Mouse (Mus musculus) limb, embryonic 13.5 days (tissue): ENCODE measurements at regions not wholly inside any gene's neighbourhood (a gene's known extent, or its start where the extent isn't known, plus 50 kb on each side); places are given as distances from the start of the nearest gene placed in this dataset.

ENCODE experiments used
- ATAC-seq: fragments of 200-750 bp; cut with Nextera tagmentation; 2 replicates; pipeline ENCODE4 v1.8.0; 2017; ENCODE audit warnings: low read depth, moderate number of reproducible peaks, moderate TSS enrichment; ENCODE audit not compliant: low FRiP score
- H3K27ac ChIP-seq: fragments of 300-500 bp; sonication (generic); 2 replicates; pipeline ENCODE4 v1.5.1; 2015; ENCODE audit warnings: inconsistent platforms, mild to moderate bottlenecking, moderate library complexity
- H3K27me3 ChIP-seq: fragments of 300-500 bp; sonication (generic); 2 replicates; pipeline ENCODE4 v1.6.1; 2015; ENCODE audit warnings: mild to moderate bottlenecking, inconsistent platforms
- H3K36me3 ChIP-seq: fragments of 300-500 bp; sonication (generic); 2 replicates; pipeline ENCODE4 v1.6.1; 2015; ENCODE audit warnings: inconsistent platforms, mild to moderate bottlenecking, moderate library complexity
- H3K4me1 ChIP-seq: fragments of 300-500 bp; sonication (generic); 2 replicates; pipeline ENCODE4 v1.6.1; 2015; ENCODE audit warnings: inconsistent platforms
- H3K4me2 ChIP-seq: fragments of 300-500 bp; sonication (generic); replicated peaks from 2 replicates; pipeline ENCODE4 v1.6.1; 2015; ENCODE audit warnings: inconsistent platforms, mild to moderate bottlenecking, moderate library complexity
- H3K4me3 ChIP-seq: fragments of 300-500 bp; sonication (generic); 2 replicates; pipeline ENCODE4 v1.5.1; 2015; ENCODE audit warnings: moderate library complexity, mild to moderate bottlenecking, inconsistent platforms
- H3K9ac ChIP-seq: fragments of 300-500 bp; sonication (generic); 2 replicates; pipeline ENCODE4 v1.6.1; 2015; ENCODE audit warnings: mild to moderate bottlenecking, inconsistent platforms
- H3K9me3 ChIP-seq: fragments of 300-500 bp; sonication (generic); 2 replicates; pipeline ENCODE4 v1.6.1; 2016; ENCODE audit warnings: inconsistent platforms
- WGBS: fragments of 180-500 bp; shearing (Covaris S2); methylation state at CpG from one replicate; pipeline ENCODE4 v1.1.7; 2015; 5-methylcytosine and 5-hydroxymethylcytosine counted together

DNA sequence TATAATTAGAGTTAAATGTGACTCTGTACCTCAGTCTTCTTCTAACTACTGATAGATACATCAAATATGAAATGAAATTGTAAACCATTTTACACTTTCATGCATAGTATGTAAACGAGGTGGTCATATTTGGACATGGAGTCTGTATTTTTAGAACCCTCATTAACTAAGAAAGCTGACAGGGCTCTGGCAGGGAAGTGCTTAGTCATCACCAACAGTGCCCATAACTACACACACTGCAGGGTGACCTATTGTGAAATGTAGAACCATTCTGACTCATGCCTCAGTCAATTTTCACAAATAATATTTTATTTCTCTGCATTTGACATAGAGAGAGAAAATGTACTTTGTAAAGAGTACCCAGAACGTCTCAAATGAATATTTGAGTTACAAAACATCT, 118.9 kb upstream of the Robo2 start:
- H3K4me2 ChIP-seq, result no peak overlapping the region
- 61% methylated on average over 2 of the region's 2 CpGs for WGBS
- no peaks in the 10 kb centered on the region for H3K36me3 ChIP-seq
- peaks cover 11% of the 10 kb centered on the region for H3K4me1 ChIP-seq
- no peak overlapping the region for H3K27ac ChIP-seq
- H3K27me3 ChIP-seq, result no peaks in the 10 kb centered on the region
- no peak for ATAC-seq
- no peaks in the 10 kb centered on the region for H3K9me3 ChIP-seq
- H3K9ac ChIP-seq, result no peak overlapping the region
- H3K4me3 ChIP-seq, result no peak overlapping the region

DNA sequence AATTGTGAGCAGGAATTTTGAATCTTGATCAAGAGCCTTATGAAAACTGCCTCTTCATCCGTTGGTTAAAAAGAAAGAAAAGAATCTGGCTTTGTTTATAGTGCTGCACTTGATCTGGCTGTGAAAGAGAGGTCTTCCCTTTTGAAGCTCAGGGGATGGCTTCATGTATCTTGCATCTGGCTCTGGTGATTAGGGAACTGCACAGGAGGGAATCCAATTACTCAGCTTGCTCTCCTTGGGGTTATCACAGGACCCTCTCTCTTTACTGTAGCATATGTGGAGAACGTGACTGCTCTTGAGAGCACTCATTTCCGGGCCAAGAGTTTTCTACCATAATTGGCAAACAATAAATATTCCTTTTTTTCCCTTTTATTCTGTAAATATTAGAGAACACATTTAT, 116.6 kb upstream of the Robo2 start:
- H3K27ac ChIP-seq, result no peak overlapping the region
- no peaks in the 10 kb centered on the region for H3K9me3 ChIP-seq
- ATAC-seq, result no peak
- no peak overlapping the region for H3K4me2 ChIP-seq
- WGBS, result 22% methylated on average over 3 of the region's 3 CpGs
- H3K4me1 ChIP-seq, result peaks cover 11% of the 10 kb centered on the region
- no peak overlapping the region for H3K4me3 ChIP-seq
- no peak overlapping the region for H3K9ac ChIP-seq
- H3K27me3 ChIP-seq, result no peaks in the 10 kb centered on the region
- no peaks in the 10 kb centered on the region for H3K36me3 ChIP-seq

DNA sequence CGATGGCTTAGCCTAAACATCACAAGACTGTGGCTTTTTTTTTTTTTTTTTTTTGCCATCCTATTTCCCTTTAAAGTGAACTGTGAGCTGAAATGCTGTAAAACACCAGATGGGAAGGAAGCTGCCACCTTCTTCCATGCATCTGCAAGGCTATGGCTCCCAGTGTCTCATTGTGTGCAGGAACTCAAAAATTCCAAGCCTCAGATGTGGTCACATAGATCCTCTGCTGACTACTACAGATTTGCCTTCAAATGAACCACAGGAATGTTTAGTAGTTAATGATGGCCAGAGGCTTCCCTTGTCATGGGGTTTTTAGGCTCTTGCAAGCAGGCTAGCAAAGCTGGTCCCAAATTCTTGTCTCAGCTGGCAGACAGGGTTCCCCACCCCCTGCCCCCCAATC, 114.9 kb upstream of the Robo2 start:
- Histone ChIP-seq H3K4me1 (peaks cover 11% of the 10 kb centered on the region), H3K4me3 (no peak overlapping the region), H3K27ac (no peak overlapping the region), H3K9me3 (no peaks in the 10 kb centered on the region), H3K36me3 (no peaks in the 10 kb centered on the region), H3K27me3 (no peaks in the 10 kb centered on the region), H3K9ac (no peak overlapping the region), H3K4me2 (no peak overlapping the region)
- peak; percentile 81 for ATAC-seq
- 19% methylated on average over 1 of the region's 1 CpGs for WGBS

DNA sequence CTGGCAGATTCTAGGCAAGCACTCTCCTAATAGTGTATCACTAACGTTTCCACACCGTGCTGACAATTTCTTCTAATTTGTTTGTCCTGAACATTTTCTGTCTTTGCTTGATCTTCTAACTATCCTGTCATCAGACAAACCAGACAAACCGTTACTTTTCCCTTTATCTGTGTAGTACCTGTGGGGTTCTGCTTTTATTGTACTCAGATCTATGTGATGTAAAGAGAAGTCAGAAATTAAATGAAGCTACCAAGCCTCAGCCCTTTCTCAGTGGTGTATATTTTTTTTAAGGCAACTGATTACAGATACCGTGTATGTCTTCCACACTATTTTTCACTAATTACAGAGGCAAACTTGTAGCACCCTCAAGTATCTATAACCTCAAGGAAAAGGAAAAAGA, 108.9 kb upstream of the Robo2 start:
- Histone ChIP-seq H3K36me3 (no peaks in the 10 kb centered on the region), H3K4me3 (no peak overlapping the region), H3K4me2 (no peak overlapping the region), H3K27me3 (no peaks in the 10 kb centered on the region), H3K9me3 (no peaks in the 10 kb centered on the region), H3K9ac (no peak overlapping the region), H3K27ac (no peak overlapping the region), H3K4me1 (no peaks in the 10 kb centered on the region)
- ATAC-seq, result no peak
- 77% methylated on average over 4 of the region's 4 CpGs for WGBS

DNA sequence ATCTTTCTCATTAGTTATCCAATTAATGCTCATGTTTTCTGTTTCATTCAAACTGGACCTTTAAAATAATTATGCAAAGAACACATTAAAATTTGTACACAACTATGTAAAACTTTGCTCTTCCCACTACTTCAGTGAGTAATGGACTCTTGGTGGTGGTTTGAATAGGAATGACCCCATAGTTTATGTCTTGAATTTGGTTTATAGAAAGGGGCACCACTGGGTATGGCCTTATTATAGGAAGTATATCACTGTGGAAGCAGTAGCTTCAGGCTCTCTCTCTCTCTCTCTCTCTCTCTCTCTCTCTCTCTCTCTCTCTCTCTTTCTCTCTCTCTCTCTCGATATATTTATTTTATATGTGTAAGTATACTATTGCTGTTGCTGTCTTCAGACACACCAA, 106.3 kb upstream of the Robo2 start:
- H3K4me3 ChIP-seq, result no peak overlapping the region

DNA sequence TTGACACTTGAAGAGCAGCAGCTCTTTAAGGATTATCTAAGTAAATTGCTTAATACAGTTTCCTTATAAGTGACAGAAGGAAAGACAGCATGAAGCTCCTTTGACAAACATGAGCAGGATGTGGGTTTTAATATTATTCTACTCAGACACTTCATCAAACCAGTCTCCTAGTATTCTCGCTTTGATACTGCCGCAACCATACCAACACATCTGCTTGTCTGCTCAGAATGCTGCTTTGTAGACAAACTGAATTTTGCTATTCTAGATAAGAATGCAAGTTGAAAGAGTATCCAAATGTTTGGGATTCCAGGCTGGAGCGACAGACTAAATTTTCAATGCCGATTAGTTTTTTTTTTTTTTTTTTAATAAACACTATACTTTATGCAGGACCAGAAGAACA, 105.7 kb upstream of the Robo2 start:
- Histone ChIP-seq H3K4me1 (no peaks in the 10 kb centered on the region), H3K9ac (no peak overlapping the region), H3K27me3 (no peaks in the 10 kb centered on the region), H3K4me2 (no peak overlapping the region), H3K4me3 (no peak overlapping the region), H3K9me3 (no peaks in the 10 kb centered on the region), H3K27ac (no peak overlapping the region), H3K36me3 (no peaks in the 10 kb centered on the region)
- no peak for ATAC-seq
- WGBS, result 90% methylated on average over 4 of the region's 4 CpGs

More for the DNA sequence above, 106.3 kb upstream of the Robo2 start:
- no peak for ATAC-seq
- H3K4me1 ChIP-seq, result no peaks in the 10 kb centered on the region
- H3K4me2 ChIP-seq, result no peak overlapping the region
- WGBS, result 100% methylated on average over 1 of the region's 1 CpGs
- H3K27me3 ChIP-seq, result no peaks in the 10 kb centered on the region
- H3K9me3 ChIP-seq, result no peaks in the 10 kb centered on the region
- H3K9ac ChIP-seq, result no peak overlapping the region
- H3K27ac ChIP-seq, result no peak overlapping the region
- no peaks in the 10 kb centered on the region for H3K36me3 ChIP-seq

DNA sequence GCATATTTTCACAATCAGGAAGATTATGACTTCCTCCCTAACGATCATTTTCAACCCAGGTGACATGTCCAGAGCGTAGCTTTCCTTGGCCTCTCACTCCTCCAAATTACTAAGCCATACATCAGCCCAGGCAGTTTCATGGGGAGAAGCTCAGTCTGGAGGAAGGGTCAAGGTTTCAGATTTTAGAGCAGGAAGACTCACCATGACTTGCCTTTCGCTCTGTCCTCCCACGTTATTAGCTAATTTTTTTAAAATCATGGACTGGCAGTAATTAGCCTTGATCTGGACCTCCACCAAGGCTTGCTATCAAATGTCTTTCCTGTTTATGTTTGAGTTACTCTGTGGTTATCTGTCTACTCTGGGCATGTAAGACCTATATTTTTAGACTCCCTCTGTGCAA, 102.9 kb upstream of the Robo2 start:
- no peak for ATAC-seq

DNA sequence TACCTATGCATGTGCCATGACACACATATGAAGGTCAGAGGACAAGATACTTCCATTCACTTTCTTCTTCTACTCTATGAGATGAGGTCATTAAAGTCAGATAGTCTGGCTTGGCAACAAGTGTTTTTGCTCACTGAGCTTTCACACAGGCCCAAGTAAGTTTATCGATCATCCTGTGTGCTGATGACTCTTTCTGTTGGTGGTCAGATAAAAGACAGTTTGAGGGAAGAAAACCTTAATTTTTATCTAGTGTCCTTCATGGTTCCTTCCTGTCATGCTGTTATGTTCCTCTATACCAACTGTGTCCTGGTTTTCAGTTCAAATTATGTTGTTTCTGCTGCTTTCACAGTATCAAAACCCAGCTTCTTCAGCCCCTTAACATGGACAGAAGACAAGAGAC, 98.8 kb upstream of the Robo2 start:
- Histone ChIP-seq H3K27ac (no peak overlapping the region), H3K9me3 (no peaks in the 10 kb centered on the region), H3K9ac (no peak overlapping the region), H3K27me3 (no peaks in the 10 kb centered on the region), H3K4me3 (no peak overlapping the region), H3K4me1 (peaks cover 3% of the 10 kb centered on the region), H3K4me2 (no peak overlapping the region), H3K36me3 (no peaks in the 10 kb centered on the region)
- 92% methylated on average over 1 of the region's 1 CpGs for WGBS
- ATAC-seq, result no peak

More for the DNA sequence above, 102.9 kb upstream of the Robo2 start:
- Histone ChIP-seq H3K4me3 (no peak overlapping the region), H3K27me3 (no peaks in the 10 kb centered on the region), H3K4me2 (no peak overlapping the region), H3K9ac (no peak overlapping the region), H3K9me3 (no peaks in the 10 kb centered on the region), H3K36me3 (no peaks in the 10 kb centered on the region), H3K4me1 (no peaks in the 10 kb centered on the region), H3K27ac (no peak overlapping the region)
- WGBS, result 30% methylated on average over 4 of the region's 4 CpGs

DNA sequence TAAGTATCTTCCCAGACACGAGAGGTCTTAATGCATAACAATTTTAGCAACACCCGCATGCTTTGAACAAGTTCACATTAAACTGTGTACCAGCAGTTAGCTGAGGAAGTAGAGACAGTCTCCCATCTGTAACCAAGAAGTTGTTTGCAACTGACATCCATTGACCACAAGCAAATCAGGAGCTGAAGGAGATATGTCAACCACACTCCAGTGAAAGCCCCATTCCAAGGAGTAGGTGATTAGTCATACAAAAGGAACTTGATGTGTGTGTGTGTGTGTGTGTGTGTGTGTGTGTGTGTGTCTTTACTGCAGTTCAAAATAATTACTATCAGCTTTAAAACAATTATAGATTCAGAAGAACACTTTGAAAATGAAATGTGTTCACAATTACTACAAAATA, 97.9 kb upstream of the Robo2 start:
- no peak for ATAC-seq

DNA sequence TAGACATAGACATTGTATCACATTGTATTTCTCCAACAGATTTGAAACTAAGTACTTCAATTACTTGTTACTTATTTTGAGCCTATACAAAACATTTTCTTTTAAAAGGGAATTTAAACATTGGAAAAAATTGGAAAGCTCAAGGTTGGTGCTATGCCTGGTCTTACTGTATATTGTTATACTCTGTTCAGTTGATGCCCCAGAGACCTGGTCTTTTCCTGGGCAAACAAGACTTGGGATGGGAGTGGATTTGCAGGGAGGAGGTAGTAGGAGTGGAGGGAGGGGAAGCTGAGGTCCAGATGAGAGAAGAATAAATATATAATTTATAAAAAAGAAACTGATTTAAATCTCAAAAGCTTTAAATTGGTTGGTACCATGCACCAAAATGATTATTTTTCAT, 95.1 kb upstream of the Robo2 start:
- ATAC-seq, result peak; percentile 73; the same call in 1 of the 2 replicates
- Histone ChIP-seq H3K9me3 (no peaks in the 10 kb centered on the region), H3K4me2 (no peak overlapping the region), H3K9ac (no peak overlapping the region), H3K27me3 (no peaks in the 10 kb centered on the region), H3K4me1 (peaks cover 5% of the 10 kb centered on the region), H3K36me3 (no peaks in the 10 kb centered on the region), H3K4me3 (no peak overlapping the region), H3K27ac (no peak overlapping the region)

More for the DNA sequence above, 97.9 kb upstream of the Robo2 start:
- whole genome bisulfite sequencing, result 84% methylated on average over 2 of the region's 2 CpGs
- no peak overlapping the region for H3K4me3 ChIP-seq
- H3K36me3 ChIP-seq, result no peaks in the 10 kb centered on the region
- H3K4me1 ChIP-seq, result peaks cover 5% of the 10 kb centered on the region
- H3K9me3 ChIP-seq, result no peaks in the 10 kb centered on the region
- H3K27me3 ChIP-seq, result no peaks in the 10 kb centered on the region
- H3K27ac ChIP-seq, result no peak overlapping the region
- H3K9ac ChIP-seq, result no peak overlapping the region
- no peak overlapping the region for H3K4me2 ChIP-seq

DNA sequence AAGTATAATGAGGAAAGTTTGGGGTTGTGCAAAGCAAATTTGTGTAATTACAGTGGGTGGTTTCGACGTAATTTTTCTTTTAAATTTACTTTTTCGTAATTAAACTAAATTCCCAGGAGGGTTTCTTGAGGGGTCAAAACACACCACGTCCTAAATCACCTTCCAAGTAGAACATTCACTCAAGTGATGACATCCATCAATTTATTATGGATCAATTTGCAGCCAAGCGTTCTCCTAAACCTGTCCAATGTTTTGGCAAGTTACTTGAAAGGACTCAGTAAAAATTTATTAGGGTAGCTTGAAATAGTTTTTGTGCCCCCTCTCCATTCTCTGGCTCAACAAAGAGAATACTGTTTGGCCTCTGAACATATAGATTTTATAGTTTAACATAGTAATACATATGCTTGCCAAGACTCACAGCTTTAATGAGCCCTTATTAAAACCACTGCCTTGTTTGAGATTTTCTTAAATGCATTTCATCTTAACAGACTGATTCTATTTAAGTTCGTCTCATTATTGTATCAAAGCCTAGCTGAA, 94.6 kb upstream of the Robo2 start:
- no peak overlapping the region for H3K9ac ChIP-seq
- H3K9me3 ChIP-seq, result no peaks in the 10 kb centered on the region
- 10% methylated on average over 6 of the region's 6 CpGs for WGBS
- no peaks in the 10 kb centered on the region for H3K27me3 ChIP-seq
- H3K4me3 ChIP-seq, result no peak overlapping the region
- peaks cover 5% of the 10 kb centered on the region for H3K4me1 ChIP-seq
- H3K36me3 ChIP-seq, result no peaks in the 10 kb centered on the region
- no peak overlapping the region for H3K4me2 ChIP-seq
- ATAC-seq, result peak; percentile 91
- H3K27ac ChIP-seq, result no peak overlapping the region

DNA sequence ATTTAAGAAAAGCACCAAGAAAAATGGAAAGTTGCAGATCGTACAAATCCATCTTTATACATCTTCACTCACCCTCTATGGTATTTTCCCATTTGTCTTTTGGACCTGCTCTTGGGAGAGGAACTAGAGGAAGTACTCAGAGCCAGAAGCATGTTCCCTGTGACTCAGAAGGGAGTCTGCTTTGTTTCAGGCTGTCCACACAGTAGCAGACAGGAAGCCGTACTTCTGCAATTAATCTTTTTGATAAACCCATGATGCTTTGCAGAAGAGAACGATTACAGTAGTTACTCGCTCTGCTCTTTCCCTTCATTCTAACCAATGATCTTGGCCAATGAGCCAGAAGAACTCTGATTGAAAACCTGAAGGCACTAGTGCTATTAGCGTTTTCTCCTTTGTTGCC, 92.8 kb upstream of the Robo2 start:
- WGBS, result 66% methylated on average over 5 of the region's 5 CpGs
- Histone ChIP-seq H3K4me1 (peaks cover 5% of the 10 kb centered on the region), H3K36me3 (no peaks in the 10 kb centered on the region), H3K4me2 (no peak overlapping the region), H3K4me3 (no peak overlapping the region), H3K9me3 (no peaks in the 10 kb centered on the region), H3K9ac (no peak overlapping the region), H3K27me3 (no peaks in the 10 kb centered on the region), H3K27ac (no peak overlapping the region)
- no peak for ATAC-seq

DNA sequence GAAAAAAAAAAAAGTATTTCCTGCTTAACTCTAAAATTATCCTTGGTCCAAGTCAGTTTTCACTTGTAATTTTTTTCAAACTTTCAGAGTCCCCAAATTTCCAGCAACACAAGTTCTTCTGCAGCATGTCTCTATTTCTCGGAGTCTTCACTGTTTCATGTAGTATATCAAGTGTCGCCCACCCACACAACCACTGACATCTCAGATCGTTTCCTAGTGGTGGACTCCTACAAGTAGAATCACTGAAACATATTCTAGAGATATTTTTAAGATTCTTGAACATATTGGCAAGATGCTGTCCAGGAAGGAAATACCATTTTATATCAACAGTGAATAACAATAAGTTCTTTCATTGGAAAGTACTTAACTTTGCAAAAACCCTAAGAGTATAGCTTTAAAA, 89.1 kb upstream of the Robo2 start:
- no peaks in the 10 kb centered on the region for H3K9me3 ChIP-seq
- no peak for ATAC-seq
- 86% methylated on average over 3 of the region's 3 CpGs for WGBS

More for the DNA sequence above, 89.1 kb upstream of the Robo2 start:
- no peak overlapping the region for H3K4me3 ChIP-seq
- peaks cover 5% of the 10 kb centered on the region for H3K4me1 ChIP-seq
- no peak overlapping the region for H3K27ac ChIP-seq
- H3K27me3 ChIP-seq, result no peaks in the 10 kb centered on the region
- H3K9ac ChIP-seq, result no peak overlapping the region
- no peak overlapping the region for H3K4me2 ChIP-seq
- no peaks in the 10 kb centered on the region for H3K36me3 ChIP-seq
